13 mouse cellular contexts compared by ENCODE assay signal in the genomic region with DNA sequence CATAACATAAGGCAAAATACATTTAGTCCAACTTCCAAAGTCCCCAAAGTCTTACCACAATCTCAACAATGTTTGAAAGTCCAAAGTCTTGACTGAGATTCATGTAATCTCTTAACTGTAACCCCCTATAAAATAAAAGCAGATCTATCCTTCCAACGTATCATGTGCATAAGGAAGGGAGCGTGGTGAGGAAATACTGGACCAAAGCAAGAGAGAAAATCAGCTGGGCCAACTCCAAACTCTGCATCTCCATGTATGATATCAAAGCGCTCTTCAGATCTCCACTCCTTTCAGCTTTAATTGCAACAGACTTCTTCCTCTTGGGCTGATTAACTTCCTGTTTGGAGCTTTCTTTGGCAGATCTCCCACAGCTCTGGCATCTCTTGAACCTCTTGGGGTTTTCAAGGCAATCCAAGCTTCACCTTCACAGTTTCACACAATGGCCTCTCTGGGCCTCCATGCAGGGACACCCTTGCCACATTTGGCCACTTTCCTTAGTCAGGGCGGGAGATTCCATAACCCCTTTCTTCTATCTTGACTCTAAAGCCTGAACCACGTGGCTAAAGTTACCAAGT. TPM values are rescaled to one million over a fixed set of nuclear protein-coding genes. Genes with fewer than 3 reads are reported as not detected.
DNase-seq lines count a peak whose midpoint lies in the region; ATAC-seq lines count a peak whose summit lies in the region.
"Had no signal": no experiment of that assay in that cellular context is flagged by ENCODE, and none has a peak within 500 bp of the region (broad histone marks: within the 10 kb centered on the region; RNA-seq: fewer than 3 reads in every experiment).

No protein-coding gene starts in this region.

- WGBS in midbrain, embryonic 15.5 days = 93% methylated on average over 5 of the region's 5 CpGs

- H3K36me3 ChIP-seq in midbrain, embryonic 15.5 days (replicated peaks) = peaks cover 13% of the 10 kb centered on the region; the same call in 1 of the 2 replicates

- H3K27ac ChIP-seq in brown adipose tissue, adult 24 weeks (replicated peaks; ENCODE audit: low read depth, low read length) = peak overlapping the region; percentile 18; the same call in 1 of the 2 replicates
- no peak overlapping the region for H3K27ac ChIP-seq in midbrain, embryonic 15.5 days
- H3K27ac ChIP-seq: limb, embryonic 10.5 days had no signal

- H3K27me3 ChIP-seq in midbrain, embryonic 15.5 days (replicated peaks) = no peaks in the 10 kb centered on the region

- H3K4me1 ChIP-seq in brown adipose tissue, adult 24 weeks (ENCODE audit: control insufficient read depth, insufficient read depth, insufficient read length, low read length) = peaks cover 6% of the 10 kb centered on the region; the same call in 1 of the 2 replicates
- no peaks in the 10 kb centered on the region for H3K4me1 ChIP-seq in midbrain, embryonic 15.5 days
- H3K4me1 ChIP-seq: limb, embryonic 10.5 days had no signal

- H3K4me3 ChIP-seq in brown adipose tissue, adult 24 weeks (ENCODE audit: insufficient read depth, low read depth, low read length) = no peak overlapping the region
- no peak overlapping the region for H3K4me3 ChIP-seq in midbrain, embryonic 15.5 days
- H3K4me3 ChIP-seq: limb, embryonic 10.5 days had no signal

- DNase-seq in kidney, postnatal 14 days = peak; percentile 23
- no peak for DNase-seq in kidney, adult 18-20 months
- DNase-seq in heart, postnatal 4 days = peak; percentile 58
- peak; percentile 13 for DNase-seq in skeletal muscle tissue, adult 2 months (ENCODE audit: low read depth, low spot score)
- DNase-seq in embryo, embryonic 11 days = no peak
- DNase-seq: cerebellum, postnatal 25 days; kidney, adult 9 months; liver, postnatal 0 days; midbrain, embryonic 14.5 days; right cerebral cortex, postnatal 25 days had no signal

- H3K9me3 ChIP-seq in midbrain, embryonic 15.5 days = no peaks in the 10 kb centered on the region
- H3K9me3 ChIP-seq: limb, embryonic 10.5 days had no signal

- ATAC-seq in midbrain, embryonic 15.5 days (replicated peaks) = no peak
- ATAC-seq: liver, postnatal 0 days had no signal

- H3K4me2 ChIP-seq in midbrain, embryonic 15.5 days = no peak overlapping the region

- no peak overlapping the region for H3K9ac ChIP-seq in midbrain, embryonic 15.5 days
- H3K9ac ChIP-seq: liver, postnatal 0 days had no signal

RNA-seq across cellular contexts. Expression of a gene that starts 23.8 kb away (rescaled TPM):
- polyA plus RNA-seq in brown adipose tissue, adult 24 weeks (2012; ENCODE audit: insufficient read depth, insufficient read length, missing spikeins) = 49.8 and 54.7 TPM in 2 replicates
- 10 to 100 TPM; 32.8 to 35.2 TPM for total RNA-seq in heart, postnatal 4 days (2021)
- polyA plus RNA-seq in midbrain, embryonic 15.5 days (2015; fragmentation: Nextera tagmentation; extraction: Ambion mirVana) = 106 and 114 TPM in 2 replicates

Comparison
In these comparisons a context has a peak if more than half of its experiments do, and no peak if none do; other contexts are left out.
1. DNase-seq: peak in kidney, postnatal 14 days (single experiment), heart, postnatal 4 days (single experiment) and skeletal muscle tissue, adult 2 months (single experiment); none in kidney, adult 18-20 months (single experiment) and embryo, embryonic 11 days (single experiment).